Mouse (Mus musculus) cerebellum, adult 8-10 months (tissue): Measurements from ENCODE around the gene Bach2.

Source experiments
- DNase-seq: peaks from one replicate; pipeline ENCODE4 v3.0.0; 2022

Bach2 gene

GRCm38 (mm10) chr4:32251946-32252672, 13.5 kb downstream of the Bach2 start:
- DNase-seq = no peak

GRCm38 (mm10) chr4:32257686-32258085, 19.1 kb downstream of the Bach2 start:
- DNase-seq = no peak

- no peak for DNase-seq
Observed at GRCm38 (mm10) chr4:32258093-32258492, 19.5 kb downstream of the Bach2 start.

GRCm38 (mm10) chr4:32258596-32258995, 20.0 kb downstream of the Bach2 start:
- DNase-seq = no peak

- DNase-seq = no peak
Observed at GRCm38 (mm10) chr4:32260909-32261308, 22.3 kb downstream of the Bach2 start.

GRCm38 (mm10) chr4:32262825-32263684, 24.5 kb downstream of the Bach2 start:
- no peak for DNase-seq

- DNase-seq = no peak
Observed at GRCm38 (mm10) chr4:32263685-32264038, 25.1 kb downstream of the Bach2 start.

- no peak for DNase-seq
Observed at GRCm38 (mm10) chr4:32264892-32265291, 26.3 kb downstream of the Bach2 start.

GRCm38 (mm10) chr4:32266731-32267130, 28.1 kb downstream of the Bach2 start:
- DNase-seq = no peak

- DNase-seq = no peak
Observed at GRCm38 (mm10) chr4:32268042-32268441, 29.4 kb downstream of the Bach2 start.

- no peak for DNase-seq
Observed at GRCm38 (mm10) chr4:32272398-32272797, 33.8 kb downstream of the Bach2 start.

- no peak for DNase-seq
Observed at GRCm38 (mm10) chr4:32274776-32275294, 36.2 kb downstream of the Bach2 start.

- no peak for DNase-seq
Observed at GRCm38 (mm10) chr4:32279842-32280241, 41.2 kb downstream of the Bach2 start.

- DNase-seq = no peak
Observed at GRCm38 (mm10) chr4:32280401-32280800, 41.8 kb downstream of the Bach2 start.

- DNase-seq = no peak
Observed at GRCm38 (mm10) chr4:32281306-32281705, 42.7 kb downstream of the Bach2 start.

GRCm38 (mm10) chr4:32286405-32286804, 47.8 kb downstream of the Bach2 start:
- no peak for DNase-seq

- peak; percentile 45 for DNase-seq
Observed at GRCm38 (mm10) chr4:32288036-32288860, 49.6 kb downstream of the Bach2 start.

GRCm38 (mm10) chr4:32289845-32290244, 51.2 kb downstream of the Bach2 start:
- DNase-seq = no peak

- no peak for DNase-seq
Observed at GRCm38 (mm10) chr4:32291406-32291805, 52.8 kb downstream of the Bach2 start.

- DNase-seq = no peak
Observed at GRCm38 (mm10) chr4:32293686-32294265, 55.2 kb downstream of the Bach2 start.

- no peak for DNase-seq
Observed at GRCm38 (mm10) chr4:32297071-32297671, 58.6 kb downstream of the Bach2 start.

GRCm38 (mm10) chr4:32299221-32299620, 60.6 kb downstream of the Bach2 start:
- DNase-seq = no peak
